Mouse (Mus musculus): Measurements from ENCODE around the gene Pax3. TPM values are rescaled to one million over a fixed set of nuclear protein-coding genes. Genes with fewer than 3 reads are reported as not detected.

Pax3 gene
- polyA plus RNA-seq, 1 experiment from 2014 or later, result not detected

GRCm38 (mm10) chr1:78195145-78195544, 1.8 kb downstream of the Pax3 start:
- no peak overlapping the region for H3K4me2 ChIP-seq (ENCODE audit: low read depth, low read length)
- peaks cover 99% of the 10 kb centered on the region for H3K27me3 ChIP-seq (ENCODE audit: insufficient read depth, low read length)
- ATAC-seq, result no peak
- DNase-seq, result no peak
- WGBS (ENCODE audit: insufficient replicate concordance), result 8% methylated on average over 21 of the region's 21 CpGs
- TF ChIP-seq EP300 (IDR thresholded peaks at IDR 0.05; ENCODE audit: low read depth) (no peak), CTCF (IDR thresholded peaks at IDR 0.05; ENCODE audit: low read depth) (no peak)
- H3K9ac ChIP-seq (replicated peaks), result no peak overlapping the region
- H3K36me3 ChIP-seq (replicated peaks; ENCODE audit: insufficient read depth, low read length), result no peaks in the 10 kb centered on the region
- no peaks in the 10 kb centered on the region for H3K9me3 ChIP-seq (ENCODE audit: low read length)
- no peak overlapping the region for H3K4me3 ChIP-seq (ENCODE audit: low read depth, low read length)
- H3K4me1 ChIP-seq (ENCODE audit: insufficient read depth), result peaks cover 9% of the 10 kb centered on the region
- H3K27ac ChIP-seq (ENCODE audit: low read depth), result no peak overlapping the region

GRCm38 (mm10) chr1:78194381-78195047, 2.4 kb downstream of the Pax3 start:
- H3K4me2 ChIP-seq (ENCODE audit: low read depth, low read length), result no peak overlapping the region
- H3K36me3 ChIP-seq (replicated peaks; ENCODE audit: insufficient read depth, low read length), result no peaks in the 10 kb centered on the region
- DNase-seq (no peak), ATAC-seq (no peak)
- TF ChIP-seq EP300 (IDR thresholded peaks at IDR 0.05; ENCODE audit: low read depth) (no peak), CTCF (IDR thresholded peaks at IDR 0.05; ENCODE audit: low read depth) (no peak)
- peak overlapping the region; percentile 19; the same call in 1 of the 2 replicates for H3K4me3 ChIP-seq (ENCODE audit: low read depth, low read length)
- H3K9ac ChIP-seq (replicated peaks), result no peak overlapping the region
- no peaks in the 10 kb centered on the region for H3K9me3 ChIP-seq (ENCODE audit: low read length)
- peaks cover 99% of the 10 kb centered on the region for H3K27me3 ChIP-seq (ENCODE audit: insufficient read depth, low read length)
- WGBS (ENCODE audit: insufficient replicate concordance), result 5% methylated on average over 6 of the region's 6 CpGs
- H3K4me1 ChIP-seq (ENCODE audit: insufficient read depth), result peaks cover 9% of the 10 kb centered on the region
- no peak overlapping the region for H3K27ac ChIP-seq (ENCODE audit: low read depth)

- Histone ChIP-seq H3K27ac (ENCODE audit: low read depth) (no peak overlapping the region), H3K9me3 (ENCODE audit: low read length) (no peaks in the 10 kb centered on the region), H3K4me1 (ENCODE audit: insufficient read depth) (peaks cover 9% of the 10 kb centered on the region), H3K36me3 (replicated peaks; ENCODE audit: insufficient read depth, low read length) (no peaks in the 10 kb centered on the region), H3K4me2 (ENCODE audit: low read depth, low read length) (no peak overlapping the region), H3K9ac (replicated peaks) (no peak overlapping the region), H3K27me3 (ENCODE audit: insufficient read depth, low read length) (peaks cover 99% of the 10 kb centered on the region), H3K4me3 (ENCODE audit: low read depth, low read length) (peak overlapping the region; percentile 19; the same call in 1 of the 2 replicates)
- WGBS (ENCODE audit: insufficient replicate concordance), result 3% methylated on average over 20 of the region's 20 CpGs
- ATAC-seq (no peak), DNase-seq (no peak)
- TF ChIP-seq EP300 (IDR thresholded peaks at IDR 0.05; ENCODE audit: low read depth) (no peak), CTCF (IDR thresholded peaks at IDR 0.05; ENCODE audit: low read depth) (no peak)
These were observed 3.4 kb downstream of the Pax3 start for GRCm38 (mm10) chr1:78193465-78193991.

- DNase-seq (no peak), ATAC-seq (no peak)
- H3K27ac ChIP-seq (ENCODE audit: low read depth), result no peak overlapping the region
- H3K4me2 ChIP-seq (ENCODE audit: low read depth, low read length), result no peak overlapping the region
- 2% methylated on average over 20 of the region's 20 CpGs for WGBS (ENCODE audit: insufficient replicate concordance)
- H3K4me1 ChIP-seq (ENCODE audit: insufficient read depth), result peaks cover 9% of the 10 kb centered on the region
- H3K36me3 ChIP-seq (replicated peaks; ENCODE audit: insufficient read depth, low read length), result no peaks in the 10 kb centered on the region
- H3K4me3 ChIP-seq (ENCODE audit: low read depth, low read length), result no peak overlapping the region
- TF ChIP-seq EP300 (IDR thresholded peaks at IDR 0.05; ENCODE audit: low read depth) (no peak), CTCF (IDR thresholded peaks at IDR 0.05; ENCODE audit: low read depth) (no peak)
- H3K9me3 ChIP-seq (ENCODE audit: low read length), result no peaks in the 10 kb centered on the region
- no peak overlapping the region for H3K9ac ChIP-seq (replicated peaks)
- peaks cover 98% of the 10 kb centered on the region for H3K27me3 ChIP-seq (ENCODE audit: insufficient read depth, low read length)
These were observed 4.0 kb downstream of the Pax3 start for GRCm38 (mm10) chr1:78192746-78193464.

GRCm38 (mm10) chr1:78192217-78192735, 4.7 kb downstream of the Pax3 start:
- Histone ChIP-seq H3K27me3 (ENCODE audit: insufficient read depth, low read length) (peaks cover 98% of the 10 kb centered on the region), H3K9ac (replicated peaks) (no peak overlapping the region), H3K27ac (ENCODE audit: low read depth) (no peak overlapping the region), H3K4me1 (ENCODE audit: insufficient read depth) (peaks cover 9% of the 10 kb centered on the region), H3K4me2 (ENCODE audit: low read depth, low read length) (no peak overlapping the region), H3K9me3 (ENCODE audit: low read length) (no peaks in the 10 kb centered on the region), H3K4me3 (ENCODE audit: low read depth, low read length) (no peak overlapping the region), H3K36me3 (replicated peaks; ENCODE audit: insufficient read depth, low read length) (no peaks in the 10 kb centered on the region)
- no peak for ATAC-seq
- WGBS (ENCODE audit: insufficient replicate concordance), result 6% methylated on average over 19 of the region's 19 CpGs
- TF ChIP-seq CTCF (IDR thresholded peaks at IDR 0.05; ENCODE audit: low read depth) (no peak), EP300 (IDR thresholded peaks at IDR 0.05; ENCODE audit: low read depth) (no peak)
- DNase-seq, result no peak

GRCm38 (mm10) chr1:78191761-78192160, 5.2 kb downstream of the Pax3 start:
- DNase-seq, result no peak
- H3K27me3 ChIP-seq (ENCODE audit: insufficient read depth, low read length), result peaks cover 98% of the 10 kb centered on the region
- peaks cover 7% of the 10 kb centered on the region for H3K4me1 ChIP-seq (ENCODE audit: insufficient read depth)
- TF ChIP-seq CTCF (IDR thresholded peaks at IDR 0.05; ENCODE audit: low read depth) (no peak), EP300 (IDR thresholded peaks at IDR 0.05; ENCODE audit: low read depth) (no peak)
- no peaks in the 10 kb centered on the region for H3K9me3 ChIP-seq (ENCODE audit: low read length)
- ATAC-seq, result no peak
- no peaks in the 10 kb centered on the region for H3K36me3 ChIP-seq (replicated peaks; ENCODE audit: insufficient read depth, low read length)
- H3K27ac ChIP-seq (ENCODE audit: low read depth), result no peak overlapping the region
- H3K4me2 ChIP-seq (ENCODE audit: low read depth, low read length), result no peak overlapping the region
- no peak overlapping the region for H3K4me3 ChIP-seq (ENCODE audit: low read depth, low read length)
- no peak overlapping the region for H3K9ac ChIP-seq (replicated peaks)
- WGBS (ENCODE audit: insufficient replicate concordance), result 15% methylated on average over 1 of the region's 1 CpGs
